ENCODE assay signal across 8 mouse cellular contexts in the genomic region with DNA sequence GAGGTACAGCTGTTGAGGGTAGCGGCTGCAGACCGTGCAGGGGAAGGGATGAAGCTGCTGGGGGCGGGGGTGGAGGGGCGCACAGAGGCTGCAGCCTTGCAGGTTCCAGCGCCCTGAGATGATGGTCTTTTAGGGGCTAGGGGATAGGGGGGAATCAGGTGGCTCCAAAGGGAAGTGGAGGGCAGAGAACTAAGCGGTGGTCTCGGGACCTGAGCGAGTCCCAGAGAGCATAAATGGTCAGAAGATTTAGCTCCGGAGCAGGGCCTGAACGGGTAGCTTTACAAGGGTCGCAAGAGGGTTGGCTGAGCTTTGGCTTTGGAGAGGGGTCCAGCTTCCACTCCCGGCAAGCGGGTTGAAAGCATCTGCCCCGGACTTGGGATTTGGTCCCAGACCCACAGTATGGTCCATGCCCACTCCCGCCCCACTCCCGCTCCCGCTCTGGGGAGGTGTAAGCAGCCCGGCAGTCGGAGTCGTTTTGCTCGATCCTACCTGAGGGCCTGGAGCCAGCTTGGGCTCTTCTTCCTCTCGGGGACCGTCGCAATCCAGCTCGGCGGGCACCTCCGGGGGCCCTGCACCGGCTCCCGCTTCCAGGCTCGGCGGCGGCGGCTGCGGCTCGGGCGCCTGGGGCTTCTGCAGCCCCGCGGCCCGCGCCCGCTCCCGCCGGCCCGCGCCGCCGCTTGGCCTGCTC. TPM values are rescaled to one million over a fixed set of nuclear protein-coding genes. Genes with fewer than 3 reads are reported as not detected.
A peak's percentile ranks its signal among the peaks of the same experiment; 100 is the strongest.
DNase-seq lines count a peak whose midpoint lies in the region; ATAC-seq lines count a peak whose summit lies in the region.

No protein-coding gene starts in this region.

- peaks cover 30% of the 10 kb centered on the region for H3K4me1 ChIP-seq in forebrain, embryonic 12.5 days
- H3K4me1 ChIP-seq in hindbrain, embryonic 12.5 days = peaks cover 25% of the 10 kb centered on the region
- peaks cover 11% of the 10 kb centered on the region for H3K4me1 ChIP-seq in limb, embryonic 11.5 days (ENCODE audit: control insufficient read depth, insufficient read depth, low read length)
- H3K4me1 ChIP-seq in midbrain, embryonic 15.5 days = peaks cover 36% of the 10 kb centered on the region

- peak overlapping the region; percentile 88 for H3K9ac ChIP-seq in forebrain, embryonic 12.5 days
- H3K9ac ChIP-seq in hindbrain, embryonic 12.5 days = peak overlapping the region; percentile 99
- peak overlapping the region; percentile 96 for H3K9ac ChIP-seq in limb, embryonic 11.5 days (ENCODE audit: low read length)
- peak overlapping the region; percentile 95 for H3K9ac ChIP-seq in midbrain, embryonic 15.5 days

- H3K36me3 ChIP-seq in forebrain, embryonic 12.5 days (replicated peaks) = peaks cover 23% of the 10 kb centered on the region
- peaks cover 12% of the 10 kb centered on the region; the same call in 1 of the 2 replicates for H3K36me3 ChIP-seq in hindbrain, embryonic 12.5 days
- peaks cover 2% of the 10 kb centered on the region for H3K36me3 ChIP-seq in limb, embryonic 11.5 days (ENCODE audit: control insufficient read depth, insufficient read depth, low read length)
- no peaks in the 10 kb centered on the region for H3K36me3 ChIP-seq in midbrain, embryonic 15.5 days (replicated peaks)

- H3K4me2 ChIP-seq in forebrain, embryonic 12.5 days = peak overlapping the region; percentile 99
- peak overlapping the region; percentile 95 for H3K4me2 ChIP-seq in hindbrain, embryonic 12.5 days (replicated peaks)
- H3K4me2 ChIP-seq in limb, embryonic 11.5 days (ENCODE audit: low read depth, severe bottlenecking) = peak overlapping the region; percentile 66
- H3K4me2 ChIP-seq in midbrain, embryonic 15.5 days = peak overlapping the region; percentile 85

- H3K27ac ChIP-seq in forebrain, embryonic 12.5 days = peak overlapping the region; percentile 92
- H3K27ac ChIP-seq in hindbrain, embryonic 12.5 days = peak overlapping the region; percentile 93
- peak overlapping the region; percentile 81 for H3K27ac ChIP-seq in limb, embryonic 11.5 days (replicated peaks; ENCODE audit: low read depth, low read length)
- H3K27ac ChIP-seq in midbrain, embryonic 15.5 days = peak overlapping the region; percentile 90

- peak overlapping the region; percentile 94 for H3K4me3 ChIP-seq in forebrain, embryonic 12.5 days (replicated peaks)
- peak overlapping the region; percentile 97 for H3K4me3 ChIP-seq in hindbrain, embryonic 12.5 days
- H3K4me3 ChIP-seq in limb, embryonic 11.5 days (ENCODE audit: low read depth, low read length) = peak overlapping the region; percentile 99
- peak overlapping the region; percentile 82 for H3K4me3 ChIP-seq in midbrain, embryonic 15.5 days

- H3K9me3 ChIP-seq in forebrain, embryonic 12.5 days = no peaks in the 10 kb centered on the region
- H3K9me3 ChIP-seq in hindbrain, embryonic 12.5 days (replicated peaks) = no peaks in the 10 kb centered on the region
- H3K9me3 ChIP-seq in limb, embryonic 11.5 days (ENCODE audit: control insufficient read depth, low read length) = no peaks in the 10 kb centered on the region
- no peaks in the 10 kb centered on the region for H3K9me3 ChIP-seq in midbrain, embryonic 15.5 days

- DNase-seq in retina, embryonic 14.5 days (ENCODE audit: low spot score) = peak; percentile 44
- no peak for DNase-seq in retina, postnatal 1 day
- peak; percentile 16 for DNase-seq in c-Kit-negative CD71-positive TER-119-positive erythroid progenitor cells, embryonic 14.5 days (ENCODE audit: low read depth, low spot score)
- peak; percentile 69 for DNase-seq in limb, embryonic 11.5 days (ENCODE audit: low spot score)
- DNase-seq in thymus, postnatal 0 days (ENCODE audit: low spot score) = peak; percentile 66

- under 1% methylated on average over 30 of the region's 47 CpGs for WGBS in forebrain, embryonic 12.5 days
- WGBS in hindbrain, embryonic 12.5 days = 0% methylated on average over 45 of the region's 47 CpGs
- WGBS in limb, embryonic 11.5 days = under 1% methylated on average over 47 of the region's 47 CpGs
- WGBS in midbrain, embryonic 15.5 days = under 1% methylated on average over 47 of the region's 47 CpGs

- no peaks in the 10 kb centered on the region for H3K27me3 ChIP-seq in forebrain, embryonic 12.5 days
- no peaks in the 10 kb centered on the region for H3K27me3 ChIP-seq in hindbrain, embryonic 12.5 days
- H3K27me3 ChIP-seq in limb, embryonic 11.5 days (ENCODE audit: control insufficient read depth, insufficient read depth, low read length) = no peaks in the 10 kb centered on the region
- no peaks in the 10 kb centered on the region for H3K27me3 ChIP-seq in midbrain, embryonic 15.5 days (replicated peaks)

- ATAC-seq in forebrain, embryonic 12.5 days (ENCODE audit: low FRiP score) = peak; percentile 80
- peak; percentile 86 for ATAC-seq in hindbrain, embryonic 12.5 days (ENCODE audit: low FRiP score)
- ATAC-seq in limb, embryonic 11.5 days (ENCODE audit: insufficient number of reproducible peaks, low FRiP score, low TSS enrichment, low read depth) = peak; percentile 62; the same call in 1 of the 2 replicates
- ATAC-seq in midbrain, embryonic 15.5 days (replicated peaks) = peak; percentile 85

RNA-seq across cellular contexts. Expression of gene Fam193b, which starts 0.5 kb away (rescaled TPM):
- 61.6 and 64.7 TPM in 2 replicates for polyA plus RNA-seq in forebrain, embryonic 12.5 days (2016; fragmentation: Nextera tagmentation; extraction: Ambion mirVana)
- 67.4 and 71.9 TPM in 2 replicates for polyA plus RNA-seq in hindbrain, embryonic 12.5 days (2016; fragmentation: Nextera tagmentation; extraction: Ambion mirVana)
- 47.8 and 50.7 TPM in 2 replicates for polyA plus RNA-seq in limb, embryonic 11.5 days (2014; fragmentation: Nextera tagmentation; extraction: Ambion mirVana)
- polyA plus RNA-seq in midbrain, embryonic 15.5 days (2015; fragmentation: Nextera tagmentation; extraction: Ambion mirVana) = 62.9 and 65.2 TPM in 2 replicates
- polyA plus RNA-seq in thymus, postnatal 0 days (2015; fragmentation: Nextera tagmentation; extraction: Ambion mirVana) = 39.6 and 50.0 TPM in 2 replicates

RNA-seq across cellular contexts. Expression of gene Tmed9, which starts 3.1 kb away (rescaled TPM):
- 115 and 118 TPM in 2 replicates for polyA plus RNA-seq in forebrain, embryonic 12.5 days (2016; fragmentation: Nextera tagmentation; extraction: Ambion mirVana)
- 113 and 128 TPM in 2 replicates for polyA plus RNA-seq in hindbrain, embryonic 12.5 days (2016; fragmentation: Nextera tagmentation; extraction: Ambion mirVana)
- 54.9 and 60.9 TPM in 2 replicates for polyA plus RNA-seq in limb, embryonic 11.5 days (2014; fragmentation: Nextera tagmentation; extraction: Ambion mirVana)
- 93.5 and 93.8 TPM in 2 replicates for polyA plus RNA-seq in midbrain, embryonic 15.5 days (2015; fragmentation: Nextera tagmentation; extraction: Ambion mirVana)
- polyA plus RNA-seq in thymus, postnatal 0 days (2015; fragmentation: Nextera tagmentation; extraction: Ambion mirVana) = 117 and 129 TPM in 2 replicates

RNA-seq across cellular contexts. Expression of gene B4galt7, which starts 29.3 kb away (rescaled TPM):
- polyA plus RNA-seq in forebrain, embryonic 12.5 days (2016; fragmentation: Nextera tagmentation; extraction: Ambion mirVana) = 31.4 and 31.7 TPM in 2 replicates
- 42.5 and 43.4 TPM in 2 replicates for polyA plus RNA-seq in hindbrain, embryonic 12.5 days (2016; fragmentation: Nextera tagmentation; extraction: Ambion mirVana)
- polyA plus RNA-seq in limb, embryonic 11.5 days (2014; fragmentation: Nextera tagmentation; extraction: Ambion mirVana) = 16.9 and 21.3 TPM in 2 replicates
- polyA plus RNA-seq in midbrain, embryonic 15.5 days (2015; fragmentation: Nextera tagmentation; extraction: Ambion mirVana) = 48.6 and 51.4 TPM in 2 replicates
- 20.2 and 24.1 TPM in 2 replicates for polyA plus RNA-seq in thymus, postnatal 0 days (2015; fragmentation: Nextera tagmentation; extraction: Ambion mirVana)

RNA-seq across cellular contexts. Expression of gene Ddx41, which starts 34.0 kb away (rescaled TPM):
- polyA plus RNA-seq in forebrain, embryonic 12.5 days (2016; fragmentation: Nextera tagmentation; extraction: Ambion mirVana) = 69.9 and 73.3 TPM in 2 replicates
- 64.0 and 64.6 TPM in 2 replicates for polyA plus RNA-seq in hindbrain, embryonic 12.5 days (2016; fragmentation: Nextera tagmentation; extraction: Ambion mirVana)
- 82.5 and 84.0 TPM in 2 replicates for polyA plus RNA-seq in limb, embryonic 11.5 days (2014; fragmentation: Nextera tagmentation; extraction: Ambion mirVana)
- 61.2 and 63.6 TPM in 2 replicates for polyA plus RNA-seq in midbrain, embryonic 15.5 days (2015; fragmentation: Nextera tagmentation; extraction: Ambion mirVana)
- polyA plus RNA-seq in thymus, postnatal 0 days (2015; fragmentation: Nextera tagmentation; extraction: Ambion mirVana) = 51.6 and 54.2 TPM in 2 replicates

RNA-seq across cellular contexts. Expression of gene Dok3, which starts 41.3 kb away (rescaled TPM):
- polyA plus RNA-seq in forebrain, embryonic 12.5 days (2016; fragmentation: Nextera tagmentation; extraction: Ambion mirVana) = 3.3 and 3.7 TPM in 2 replicates
- polyA plus RNA-seq in hindbrain, embryonic 12.5 days (2016; fragmentation: Nextera tagmentation; extraction: Ambion mirVana) = 3.7 and 4.7 TPM in 2 replicates
- 1.6 and 2.7 TPM in 2 replicates for polyA plus RNA-seq in limb, embryonic 11.5 days (2014; fragmentation: Nextera tagmentation; extraction: Ambion mirVana)
- 5.6 and 6.4 TPM in 2 replicates for polyA plus RNA-seq in midbrain, embryonic 15.5 days (2015; fragmentation: Nextera tagmentation; extraction: Ambion mirVana)
- 2.6 and 2.7 TPM in 2 replicates for polyA plus RNA-seq in thymus, postnatal 0 days (2015; fragmentation: Nextera tagmentation; extraction: Ambion mirVana)
